ENCODE assay signal across 7 mouse cellular contexts in genomic region chr7:55842504-55843152, GRCm38 (mm10). TPM values are rescaled to one million over a fixed set of nuclear protein-coding genes. Genes with fewer than 3 reads are reported as not detected.
DNase-seq lines count a peak whose midpoint lies in the region; ATAC-seq and TF ChIP-seq lines count a peak whose summit lies in the region.

No protein-coding gene starts in this region.

- peak overlapping the region; percentile 98 for H3K27ac ChIP-seq in layer of hippocampus, adult 2 months
- peak overlapping the region; percentile 96 for H3K27ac ChIP-seq in cortical plate, adult 2 months (ENCODE audit: insufficient read depth, low read length)
- H3K27ac ChIP-seq in hindbrain, embryonic 14.5 days, result peak overlapping the region; percentile 87
- H3K27ac ChIP-seq in stomach, embryonic 15.5 days, result peak overlapping the region; percentile 96

- DNase-seq in layer of hippocampus, adult 2 months (ENCODE audit: low spot score in 2 of 2), result no peak
- no peak for DNase-seq in layer of hippocampus, adult 11-12 months (ENCODE audit: low spot score)
- DNase-seq in MEL-GATA-1-ER (ENCODE audit: extremely low read depth, low read depth), result peak; percentile 33
- peak; percentile 47 for DNase-seq in hindbrain, embryonic 14.5 days (ENCODE audit: low spot score)
- DNase-seq in lung, postnatal 36 days, result peak; percentile 32

- peak overlapping the region; percentile 89 for H3K9ac ChIP-seq in hindbrain, embryonic 14.5 days
- peak overlapping the region; percentile 94 for H3K9ac ChIP-seq in stomach, embryonic 15.5 days

- TF ChIP-seq CTCF in layer of hippocampus, adult 2 months (conservative IDR thresholded peaks at IDR 0.05), result no peak
- no peak for TF ChIP-seq CTCF in cortical plate, adult 2 months (IDR thresholded peaks at IDR 0.05; ENCODE audit: extremely low read depth, insufficient read depth, low read length)

- peak overlapping the region; percentile 97 for H3K4me3 ChIP-seq in layer of hippocampus, adult 2 months
- H3K4me3 ChIP-seq in cortical plate, adult 2 months (ENCODE audit: insufficient read depth, low read length), result peak overlapping the region; percentile 46
- H3K4me3 ChIP-seq in hindbrain, embryonic 14.5 days (replicated peaks; ENCODE audit: low read length), result peak overlapping the region; percentile 74
- peak overlapping the region; percentile 84 for H3K4me3 ChIP-seq in stomach, embryonic 15.5 days (replicated peaks)

- under 1% methylated on average over 40 of the region's 40 CpGs for WGBS in hindbrain, embryonic 14.5 days
- WGBS in stomach, embryonic 15.5 days, result 2% methylated on average over 40 of the region's 40 CpGs

- peak overlapping the region; percentile 62 for H3K4me2 ChIP-seq in hindbrain, embryonic 14.5 days (replicated peaks)
- H3K4me2 ChIP-seq in stomach, embryonic 15.5 days, result peak overlapping the region; percentile 87

- H3K9me3 ChIP-seq in hindbrain, embryonic 14.5 days (ENCODE audit: control insufficient read depth, low read length), result no peaks in the 10 kb centered on the region
- H3K9me3 ChIP-seq in stomach, embryonic 15.5 days, result no peaks in the 10 kb centered on the region

- no peaks in the 10 kb centered on the region for H3K27me3 ChIP-seq in hindbrain, embryonic 14.5 days (ENCODE audit: control insufficient read depth, insufficient read depth, low read length)
- no peaks in the 10 kb centered on the region for H3K27me3 ChIP-seq in stomach, embryonic 15.5 days (replicated peaks)

- H3K4me1 ChIP-seq in cortical plate, adult 2 months (ENCODE audit: control insufficient read depth, insufficient read depth, low read length), result peaks cover 2% of the 10 kb centered on the region; the same call in 1 of the 2 replicates
- peaks cover 18% of the 10 kb centered on the region for H3K4me1 ChIP-seq in hindbrain, embryonic 14.5 days (replicated peaks; ENCODE audit: control insufficient read depth, insufficient read depth, low read length)
- no peaks in the 10 kb centered on the region for H3K4me1 ChIP-seq in stomach, embryonic 15.5 days

- H3K36me3 ChIP-seq in hindbrain, embryonic 14.5 days (replicated peaks; ENCODE audit: control insufficient read depth, insufficient read depth), result no peaks in the 10 kb centered on the region
- no peaks in the 10 kb centered on the region for H3K36me3 ChIP-seq in stomach, embryonic 15.5 days

- ATAC-seq in hindbrain, embryonic 14.5 days (ENCODE audit: low FRiP score), result peak; percentile 27
- peak; percentile 48 for ATAC-seq in stomach, embryonic 15.5 days (ENCODE audit: insufficient read depth, low FRiP score, low read depth)

- TF ChIP-seq POLR2A in cortical plate, adult 2 months (IDR thresholded peaks at IDR 0.05; ENCODE audit: extremely low read depth, insufficient read depth, low read length), result no peak

RNA-seq across cellular contexts. Expression of gene Cyfip1, which starts 1.1 kb away (rescaled TPM):
- total RNA-seq in layer of hippocampus, adult 2 months (2021), result 100 to 1,000 TPM; 117 to 130 TPM
- 50.4 and 57.2 TPM in 2 replicates for polyA plus RNA-seq in cortical plate, adult 2 months (2012; rRNA removed)
- 50.0 and 54.3 TPM in 2 replicates for polyA plus RNA-seq in hindbrain, embryonic 14.5 days (2014; fragmentation: Nextera tagmentation; extraction: Ambion mirVana)
- polyA plus RNA-seq in stomach, embryonic 15.5 days (2015; fragmentation: Nextera tagmentation; extraction: Ambion mirVana), result 103 and 105 TPM in 2 replicates

RNA-seq across cellular contexts. Expression of gene Tubgcp5, which starts 48.7 kb away (rescaled TPM):
- 10 to 100 TPM; 29.5 to 32.9 TPM for total RNA-seq in layer of hippocampus, adult 2 months (2021)
- polyA plus RNA-seq in cortical plate, adult 2 months (2012; rRNA removed), result 19.4 and 20.8 TPM in 2 replicates
- 33.3 and 36.7 TPM in 2 replicates for polyA plus RNA-seq in hindbrain, embryonic 14.5 days (2014; fragmentation: Nextera tagmentation; extraction: Ambion mirVana)
- polyA plus RNA-seq in stomach, embryonic 15.5 days (2015; fragmentation: Nextera tagmentation; extraction: Ambion mirVana), result 31.2 and 31.9 TPM in 2 replicates

Comparison
In these comparisons a context has a peak if more than half of its experiments do, and no peak if none do; other contexts are left out.
1. DNase-seq: peak in MEL-GATA-1-ER (single experiment), hindbrain, embryonic 14.5 days (single experiment) and lung, postnatal 36 days (single experiment); none in layer of hippocampus, adult 2 months (0 of 2) and layer of hippocampus, adult 11-12 months (single experiment).
2. H3K4me3 ChIP-seq: peak in every context shown above with its lines; median percentile 97 in layer of hippocampus, adult 2 months; 84 in stomach, embryonic 15.5 days; 74 in hindbrain, embryonic 14.5 days; 46 in cortical plate, adult 2 months.
3. Peak in every context shown above with its lines, with median percentiles within 50 percentile points of each other: H3K27ac ChIP-seq.